Mouse (Mus musculus) myocyte (in vitro differentiated cells): ENCODE measurements at regions not wholly inside any gene's neighbourhood (a gene's known extent, or its start where the extent isn't known, plus 50 kb on each side); places are given as distances from the start of the nearest gene placed in this dataset.

Experiments used
- H3K27me3 ChIP-seq: one replicate; pipeline ENCODE4 v1.6.1; 2011; ENCODE audit not compliant: control insufficient read depth, insufficient read depth, insufficient read length
- H3K36me3 ChIP-seq: one replicate; pipeline ENCODE4 v1.6.1; 2011; ENCODE audit not compliant: control insufficient read depth, insufficient read depth
- H3K4me2 ChIP-seq: one replicate; pipeline ENCODE4 v1.6.1; 2011; ENCODE audit warnings: low read depth, control low read depth
- H3K4me3 ChIP-seq: one replicate; pipeline ENCODE4 v1.5.1; 2011; ENCODE audit warnings: mild to moderate bottlenecking, control low read depth, moderate library complexity
- H3K79me2 ChIP-seq: one replicate; pipeline ENCODE4 v1.6.1; 2011; ENCODE audit not compliant: control insufficient read depth, insufficient read depth
- H3ac ChIP-seq: one replicate; pipeline ENCODE4 v1.6.1; 2011; ENCODE audit not compliant: control insufficient read depth, insufficient read length
- E2F4 ChIP-seq: IDR thresholded peaks from one replicate; pipeline ENCODE4 v1.6.1; 2011; ENCODE audit warnings: mild to moderate bottlenecking, control low read depth, moderate library complexity; ENCODE audit not compliant: insufficient read depth
- MYOD1 ChIP-seq, 3 experiments: IDR thresholded peaks; one replicate each; pipeline ENCODE4 v1.6.1; 2011; ENCODE audit warnings: control low read depth in 2 of 3, low read depth in 2 of 3, mild to moderate bottlenecking in 2 of 3, moderate library complexity in 1 of 3; ENCODE audit not compliant: insufficient read length in 2 of 3, control insufficient read depth in 1 of 3
- MYOG ChIP-seq, 3 experiments: IDR thresholded peaks; one replicate each; pipeline ENCODE4 v1.6.1; 2011; ENCODE audit warnings: control low read depth in 2 of 3, low read depth in 2 of 3, mild to moderate bottlenecking in 2 of 3; ENCODE audit not compliant: insufficient read length in 2 of 3, control insufficient read depth in 1 of 3, insufficient read depth in 1 of 3
- POLR2A ChIP-seq: IDR thresholded peaks from one replicate; pipeline ENCODE4 v1.6.1; 2011; ENCODE audit warnings: low read depth, mild to moderate bottlenecking, control low read depth, moderate library complexity; ENCODE audit not compliant: insufficient read length
- POLR2AphosphoS2 ChIP-seq: IDR thresholded peaks from one replicate; pipeline ENCODE4 v1.6.1; 2011; ENCODE audit warnings: low read depth, control low read depth; ENCODE audit not compliant: insufficient read length
- REST ChIP-seq: IDR thresholded peaks from one replicate; pipeline ENCODE4 v1.6.1; 2011; ENCODE audit warnings: mild to moderate bottlenecking, control low read depth, moderate library complexity; ENCODE audit not compliant: insufficient read depth, insufficient read length
- SRF ChIP-seq: IDR thresholded peaks from one replicate; pipeline ENCODE4 v1.6.1; 2011; ENCODE audit warnings: low read depth; ENCODE audit not compliant: control insufficient read depth, insufficient read length
- TCF12 ChIP-seq: IDR thresholded peaks from one replicate; pipeline ENCODE4 v1.6.1; 2011; ENCODE audit warnings: mild to moderate bottlenecking, control low read depth; ENCODE audit not compliant: poor library complexity, insufficient read depth, severe bottlenecking
- TCF3 ChIP-seq: IDR thresholded peaks from one replicate; pipeline ENCODE4 v1.6.1; 2011; ENCODE audit warnings: low read depth, control low read depth; ENCODE audit not compliant: insufficient read length
- USF1 ChIP-seq: IDR thresholded peaks from one replicate; pipeline ENCODE4 v1.6.1; 2011; ENCODE audit warnings: low read depth, mild to moderate bottlenecking, control low read depth, moderate library complexity

DNA sequence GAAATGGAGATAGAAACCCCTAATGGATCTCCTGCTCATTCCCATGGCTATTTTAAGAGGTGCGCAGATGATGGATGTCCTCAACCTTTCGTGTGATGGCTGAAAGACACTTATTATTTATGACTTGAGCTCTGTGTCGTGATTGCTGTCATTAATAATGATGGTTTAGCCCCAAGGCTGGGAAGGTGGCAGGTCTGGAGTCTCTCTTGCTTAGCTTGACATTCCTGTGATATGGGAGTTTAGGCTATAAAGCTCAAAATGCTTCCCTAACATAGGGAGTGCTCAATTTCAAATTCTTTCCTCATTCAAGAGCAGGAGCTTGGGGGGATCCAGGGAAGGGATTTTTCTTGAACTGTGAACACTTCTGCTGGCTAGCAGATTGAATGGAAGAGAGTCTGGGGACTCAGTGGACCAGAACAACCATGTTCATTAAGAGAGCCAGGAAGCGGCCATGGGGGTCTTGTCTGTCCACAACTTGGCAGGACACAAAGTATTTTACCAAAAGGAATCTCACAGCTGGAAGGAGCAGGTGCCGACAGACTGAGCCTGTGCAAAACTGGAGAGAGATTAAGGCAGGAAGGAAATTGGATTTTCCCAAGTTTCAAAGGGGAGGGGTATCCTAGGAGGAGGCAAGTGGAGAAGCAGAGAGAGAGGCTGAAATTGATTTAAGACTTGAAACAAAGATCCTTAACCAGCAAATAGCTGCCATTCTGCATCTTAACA, 359.5 kb downstream of the Tns1 start:
- no peaks in the 10 kb centered on the region for H3K27me3 ChIP-seq
- no peak overlapping the region for H3ac ChIP-seq
- no peak for TF ChIP-seq USF1
- TF ChIP-seq SRF = no peak
- H3K4me2 ChIP-seq = no peak overlapping the region
- H3K36me3 ChIP-seq = no peaks in the 10 kb centered on the region
- H3K4me3 ChIP-seq = no peak overlapping the region
- no peaks in the 10 kb centered on the region for H3K79me2 ChIP-seq

DNA sequence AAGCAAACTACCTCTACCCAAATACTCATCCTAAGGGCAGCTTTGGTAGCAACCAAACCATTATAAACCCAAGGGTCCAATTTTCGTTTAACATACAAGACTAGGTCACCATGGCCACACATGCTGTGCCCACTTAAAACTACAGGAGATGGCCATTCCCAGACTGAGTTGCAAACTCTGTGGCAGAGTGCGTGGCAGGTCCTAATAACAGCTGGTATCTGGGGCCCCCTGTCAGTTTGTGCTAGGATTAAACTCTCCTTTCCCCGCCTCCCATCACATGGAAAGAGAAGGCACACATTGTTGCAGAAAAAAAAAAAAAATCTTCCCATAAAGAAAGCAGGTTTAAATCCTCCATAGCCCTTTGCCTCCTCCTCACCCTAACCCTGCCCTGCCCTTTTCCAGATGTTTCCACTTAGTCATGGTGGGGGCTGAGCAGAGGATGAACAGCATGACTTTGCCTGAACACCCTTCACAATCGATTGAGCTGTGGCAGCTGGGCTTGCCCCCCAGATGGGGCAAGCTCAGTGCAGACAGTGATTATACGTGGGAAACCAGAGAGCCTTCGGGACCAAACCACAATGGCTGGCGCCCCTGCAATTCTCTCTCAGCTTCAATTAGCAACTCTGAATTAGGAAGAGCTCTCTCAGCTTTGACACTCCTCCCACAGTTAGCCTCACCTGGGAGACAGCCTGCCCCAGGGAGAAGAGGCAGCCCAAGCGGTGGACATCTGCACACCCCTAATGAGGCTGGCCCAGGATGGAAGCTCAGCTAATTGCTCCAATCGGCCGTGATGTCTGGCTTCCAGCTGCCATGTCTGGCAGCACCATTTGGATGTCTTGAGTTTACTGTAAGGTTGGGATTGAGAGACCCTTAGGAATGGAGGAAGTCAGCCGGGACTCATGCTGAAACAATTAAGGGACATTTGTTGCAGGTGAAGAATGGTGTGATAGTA, 365.9 kb downstream of the Tns1 start:
- Histone ChIP-seq H3K36me3 (no peaks in the 10 kb centered on the region), H3K4me2 (no peak overlapping the region), H3K27me3 (no peaks in the 10 kb centered on the region), H3K4me3 (no peak overlapping the region), H3K79me2 (no peaks in the 10 kb centered on the region), H3ac (no peak overlapping the region)
- TF ChIP-seq MYOD1 (IDR thresholded peaks at IDR 0.05; ENCODE audit: control insufficient read depth in 1 of 3, insufficient read length in 2 of 3, low read depth in 2 of 3) = no peak
- no peak for TF ChIP-seq MYOG (IDR thresholded peaks at IDR 0.05; ENCODE audit: control insufficient read depth in 1 of 3, insufficient read depth in 1 of 3, insufficient read length in 2 of 3, low read depth in 2 of 3)
- TF ChIP-seq POLR2AphosphoS2 = no peak
- no peak for TF ChIP-seq SRF
- TF ChIP-seq E2F4 = no peak
- TF ChIP-seq USF1 = no peak
- TF ChIP-seq TCF3 = no peak

DNA sequence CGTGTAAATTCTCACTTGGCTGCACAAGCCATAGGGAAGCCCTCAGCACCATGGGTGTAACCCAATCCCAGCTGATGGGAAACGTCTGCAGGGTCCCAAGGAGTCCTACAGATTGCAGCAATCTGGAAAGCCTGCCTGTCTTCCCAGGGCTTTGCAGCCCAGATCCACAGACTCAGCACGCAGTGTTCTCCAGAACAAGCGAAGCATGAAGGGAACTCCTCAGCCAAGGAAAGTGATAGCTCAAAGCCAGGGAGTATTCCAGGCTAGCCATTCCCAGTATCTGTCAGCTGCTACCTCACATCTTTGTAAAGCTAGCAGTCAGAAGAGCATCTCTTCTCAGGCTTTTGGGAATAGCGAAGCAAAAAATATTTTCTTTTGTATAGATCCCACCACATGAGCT, 368.5 kb downstream of the Tns1 start:
- H3K27me3 ChIP-seq = no peaks in the 10 kb centered on the region
- TF ChIP-seq E2F4 = no peak
- H3K36me3 ChIP-seq = no peaks in the 10 kb centered on the region
- H3K79me2 ChIP-seq = no peaks in the 10 kb centered on the region
- no peak overlapping the region for H3K4me3 ChIP-seq
- H3ac ChIP-seq = no peak overlapping the region
- H3K4me2 ChIP-seq = no peak overlapping the region

DNA sequence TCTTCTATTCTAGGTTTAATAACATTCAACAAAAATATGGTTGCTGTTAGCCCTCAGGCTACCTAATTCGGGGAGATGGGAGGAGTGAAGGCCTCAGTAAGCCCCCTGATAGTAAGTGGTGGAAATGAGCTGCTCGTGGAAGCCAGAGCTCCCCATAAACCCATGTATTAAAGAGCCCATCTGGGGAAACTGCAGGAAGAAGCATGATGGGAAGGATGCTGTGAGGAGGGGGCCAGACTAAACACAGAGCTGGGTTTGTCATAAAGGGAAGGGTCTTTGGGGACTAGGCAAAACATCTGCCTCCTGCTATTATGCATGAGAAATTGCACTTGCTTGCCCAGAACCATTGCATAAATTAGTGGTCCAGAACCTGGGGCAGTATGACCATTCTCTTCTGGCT, 369.3 kb downstream of the Tns1 start:
- no peaks in the 10 kb centered on the region for H3K27me3 ChIP-seq
- no peak overlapping the region for H3K4me2 ChIP-seq
- no peak overlapping the region for H3K4me3 ChIP-seq
- no peaks in the 10 kb centered on the region for H3K36me3 ChIP-seq
- no peaks in the 10 kb centered on the region for H3K79me2 ChIP-seq
- TF ChIP-seq SRF = no peak
- TF ChIP-seq REST = no peak
- TF ChIP-seq TCF12 = no peak
- TF ChIP-seq MYOD1 (IDR thresholded peaks at IDR 0.05; ENCODE audit: control insufficient read depth in 1 of 3, insufficient read length in 2 of 3, low read depth in 2 of 3) = no peak
- no peak overlapping the region for H3ac ChIP-seq

DNA sequence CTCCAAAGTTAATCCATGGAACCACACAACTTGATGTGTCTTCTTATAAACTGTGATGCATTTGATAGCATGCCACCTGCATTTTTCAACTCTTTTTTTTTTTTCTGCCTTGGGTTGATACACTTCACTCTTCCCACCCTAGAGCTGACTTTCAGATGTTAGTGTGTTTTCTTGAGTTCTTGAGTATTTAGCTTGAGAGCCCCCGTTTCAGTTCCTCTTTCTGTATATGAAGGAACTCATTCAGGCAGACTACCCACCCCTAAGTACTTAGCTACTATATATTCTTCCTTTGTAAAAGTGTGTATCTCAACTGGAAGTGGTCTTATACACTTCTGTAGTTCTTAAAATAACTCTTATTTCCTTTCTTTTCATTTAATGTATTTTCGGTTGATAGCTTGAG, 371.1 kb downstream of the Tns1 start:
- Histone ChIP-seq H3K4me2 (no peak overlapping the region), H3K4me3 (no peak overlapping the region), H3K27me3 (no peaks in the 10 kb centered on the region), H3ac (no peak overlapping the region), H3K79me2 (no peaks in the 10 kb centered on the region), H3K36me3 (no peaks in the 10 kb centered on the region)
- TF ChIP-seq TCF3 (no peak), POLR2A (no peak), MYOG (IDR thresholded peaks at IDR 0.05; ENCODE audit: control insufficient read depth in 1 of 3, insufficient read depth in 1 of 3, insufficient read length in 2 of 3, low read depth in 2 of 3) (no peak), REST (no peak), SRF (no peak), USF1 (no peak), TCF12 (no peak)

DNA sequence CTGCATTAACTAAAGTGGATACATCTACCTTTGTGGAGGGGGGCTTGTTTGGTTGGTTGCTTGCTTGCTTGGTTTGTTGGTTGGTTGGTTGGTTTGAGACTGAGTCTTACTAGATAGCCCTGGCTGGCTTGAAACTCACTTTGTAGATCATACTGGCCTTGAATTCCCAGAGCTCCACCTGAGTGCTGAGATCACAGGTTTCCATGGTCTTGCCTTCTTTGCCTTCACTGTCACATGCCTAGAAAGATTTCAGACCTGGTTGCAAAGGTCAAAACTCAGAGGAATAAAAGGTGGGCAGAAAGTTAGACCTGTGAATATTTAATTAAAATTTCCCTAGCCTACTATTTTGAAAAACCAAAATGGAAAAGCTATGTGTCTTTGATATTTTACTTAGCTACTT, 375.5 kb downstream of the Tns1 start:
- Histone ChIP-seq H3K27me3 (no peaks in the 10 kb centered on the region), H3K4me2 (no peak overlapping the region), H3K79me2 (no peaks in the 10 kb centered on the region), H3K36me3 (no peaks in the 10 kb centered on the region), H3ac (no peak overlapping the region), H3K4me3 (no peak overlapping the region)
- TF ChIP-seq POLR2AphosphoS2 = no peak
